Mouse (Mus musculus): ENCODE measurements around the gene Lgmn. TPM values are rescaled to one million over a fixed set of nuclear protein-coding genes. Genes with fewer than 3 reads are reported as not detected.

Gene Lgmn
- polyA plus RNA-seq, 1 experiment from 2014 or later = 59.7 TPM

GRCm38 (mm10) chr12:102345031-102345815, 94.4 kb downstream of the Lgmn start:
- peaks cover 12% of the 10 kb centered on the region for H3K4me1 ChIP-seq (replicated peaks)
- no peak overlapping the region for H3K4me2 ChIP-seq
- H3K9ac ChIP-seq (replicated peaks) = no peak overlapping the region
- H3K27ac ChIP-seq = no peak overlapping the region
- H3K27me3 ChIP-seq = no peaks in the 10 kb centered on the region
- H3K4me3 ChIP-seq (replicated peaks) = no peak overlapping the region
- H3K9me3 ChIP-seq = no peaks in the 10 kb centered on the region
- no peaks in the 10 kb centered on the region for H3K36me3 ChIP-seq
- ATAC-seq (ENCODE audit: insufficient number of reproducible peaks, insufficient read depth, low FRiP score, low TSS enrichment, low read depth) = peak; percentile 21; the same call in 1 of the 2 replicates
- 20% methylated on average over 14 of the region's 14 CpGs for WGBS

Other genes with a start within 250 kb of the Lgmn start
- gene Rin3, start 156.8 kb downstream of the Lgmn start, polyA plus RNA-seq (2016; fragmentation: Nextera tagmentation; extraction: Ambion mirVana) = 3.6 and 4.4 TPM in 2 replicates
- gene Golga5, start 29.3 kb upstream of the Lgmn start, polyA plus RNA-seq (2016; fragmentation: Nextera tagmentation; extraction: Ambion mirVana) = 37.5 and 37.6 TPM in 2 replicates
- 0.33 and 0.70 TPM in 2 replicates for gene Chga, start 115.2 kb upstream of the Lgmn start, polyA plus RNA-seq (2016; fragmentation: Nextera tagmentation; extraction: Ambion mirVana)